ENCODE assay signal across 1 mouse cellular context in the genomic region with DNA sequence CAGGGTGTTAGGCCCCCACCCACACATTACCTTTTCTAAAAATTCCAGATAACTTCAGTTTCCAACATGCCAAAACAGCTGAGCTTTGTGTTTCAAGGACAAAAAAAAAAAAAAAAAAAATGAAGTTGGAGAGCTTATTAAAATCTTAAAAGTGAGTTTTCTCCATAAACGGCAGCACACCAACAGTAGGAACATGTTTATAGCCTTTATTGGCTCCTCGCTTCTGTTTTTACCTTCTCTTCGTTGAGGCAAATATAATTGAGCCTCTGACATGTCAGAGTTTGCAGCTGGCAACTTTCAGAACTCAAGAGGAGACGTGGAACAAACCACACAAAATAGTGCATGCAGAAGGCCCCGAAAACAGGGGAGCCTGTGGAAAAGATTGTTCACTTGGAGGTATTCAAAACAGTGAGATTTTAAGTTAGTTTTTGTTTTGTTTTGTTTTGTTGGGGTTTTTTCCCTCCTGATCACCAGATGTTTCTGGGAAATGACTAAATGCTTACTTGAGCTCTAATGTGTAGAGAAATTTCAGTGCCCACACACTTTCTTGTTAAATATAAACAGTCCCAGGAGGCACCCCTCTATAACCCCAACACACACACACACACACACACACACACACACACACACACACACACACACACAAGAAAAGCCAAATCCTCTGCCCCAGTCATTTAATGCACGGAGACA.
TF ChIP-seq lines count a peak whose summit lies in the region.

No protein-coding gene starts in this region.

TF ChIP-seq in CH12.LX, 34 proteins besides CTCF, POLR2A, EP300 and RAD21 (continued from another document):
- TF ChIP-seq MAX (IDR thresholded peaks at IDR 0.05; ENCODE audit: low read length): no peak
- TF ChIP-seq POLR2AphosphoS2 (IDR thresholded peaks at IDR 0.05; ENCODE audit: low read depth, low read length): no peak
- peak; percentile 43; the same call in 1 of the 2 replicates for TF ChIP-seq RCOR1 (conservative IDR thresholded peaks at IDR 0.05; ENCODE audit: low read depth, low read length)
- no peak for TF ChIP-seq TBP (conservative IDR thresholded peaks at IDR 0.05; ENCODE audit: low read depth, low read length)
- peak; percentile 75; the same call in 1 of the 2 replicates for TF ChIP-seq MAZ (IDR thresholded peaks at IDR 0.05; ENCODE audit: low read depth, low read length)
- no peak for TF ChIP-seq CHD2 (IDR thresholded peaks at IDR 0.05; ENCODE audit: low read length)
- no peak for TF ChIP-seq UBTF (IDR thresholded peaks at IDR 0.05; ENCODE audit: low read depth, low read length)
- TF ChIP-seq MYC (IDR thresholded peaks at IDR 0.05; ENCODE audit: low read depth, low read length): peak; percentile 54; the same call in 1 of the 2 replicates
- no peak for TF ChIP-seq MXI1 (IDR thresholded peaks at IDR 0.05; ENCODE audit: low read depth, low read length)
- no peak for TF ChIP-seq GABPA (IDR thresholded peaks at IDR 0.05; ENCODE audit: insufficient replicate concordance, low read depth, low read length)
- peak; percentile 91 for TF ChIP-seq ETS1 (conservative IDR thresholded peaks at IDR 0.05; ENCODE audit: low read depth, low read length)
- TF ChIP-seq ZC3H11A (IDR thresholded peaks at IDR 0.05; ENCODE audit: low read depth, low read length): no peak
- TF ChIP-seq BHLHE40 (IDR thresholded peaks at IDR 0.05; ENCODE audit: low read depth, low read length): peak; percentile 71
- TF ChIP-seq NELFE (IDR thresholded peaks at IDR 0.05; ENCODE audit: low read depth, low read length): 0 out of 2 replicates have a peak, but pooled peaks have one; percentile 19
- TF ChIP-seq JUN (IDR thresholded peaks at IDR 0.05; ENCODE audit: insufficient read depth, low read depth, low read length): peak; percentile 77; the same call in 1 of the 2 replicates
- TF ChIP-seq ZMIZ1 (IDR thresholded peaks at IDR 0.05; ENCODE audit: low read depth, low read length): no peak
- no peak for TF ChIP-seq E2F4 (IDR thresholded peaks at IDR 0.05; ENCODE audit: insufficient replicate concordance, low read depth, low read length)
- 0 out of 2 replicates have a peak, but pooled peaks have one; percentile 17 for TF ChIP-seq ELF1 (IDR thresholded peaks at IDR 0.05; ENCODE audit: low read depth, low read length)
- TF ChIP-seq ZKSCAN1 (IDR thresholded peaks at IDR 0.05; ENCODE audit: borderline replicate concordance, low read depth, low read length): no peak
- peak; percentile 86 for TF ChIP-seq MEF2A (IDR thresholded peaks at IDR 0.05; ENCODE audit: borderline replicate concordance, low read depth, low read length)
- no peak for TF ChIP-seq HCFC1 (IDR thresholded peaks at IDR 0.05; ENCODE audit: low read depth, low read length)
- TF ChIP-seq SIN3A (IDR thresholded peaks at IDR 0.05; ENCODE audit: low read length): 0 out of 2 replicates have a peak, but pooled peaks have one; percentile 55
- TF ChIP-seq ZNF384 (IDR thresholded peaks at IDR 0.05; ENCODE audit: low read depth, low read length): peak; percentile 55
- TF ChIP-seq JUND (conservative IDR thresholded peaks at IDR 0.05; ENCODE audit: low read depth, low read length): peak; percentile 78
TF ChIP-seq in CH12.LX: peak in this region for 16.
